Mouse (Mus musculus): ENCODE data around the gene Olfr1224-ps1.
"Not testable (repeated sequence)": the region's sequence is repeated elsewhere in the genome, so short reads cannot be mapped to it uniquely, and the experiment has no call there.

The Olfr1224-ps1 gene

GRCm38 (mm10) chr2:89163991-89164390, at the start of gene Olfr1224-ps1:
Gene Olfr1224-ps1 (minus strand): TSS chr2:89164091.
- DNase-seq (ENCODE audit: low spot score in 2 of 2): not testable (repeated sequence)

DNA sequence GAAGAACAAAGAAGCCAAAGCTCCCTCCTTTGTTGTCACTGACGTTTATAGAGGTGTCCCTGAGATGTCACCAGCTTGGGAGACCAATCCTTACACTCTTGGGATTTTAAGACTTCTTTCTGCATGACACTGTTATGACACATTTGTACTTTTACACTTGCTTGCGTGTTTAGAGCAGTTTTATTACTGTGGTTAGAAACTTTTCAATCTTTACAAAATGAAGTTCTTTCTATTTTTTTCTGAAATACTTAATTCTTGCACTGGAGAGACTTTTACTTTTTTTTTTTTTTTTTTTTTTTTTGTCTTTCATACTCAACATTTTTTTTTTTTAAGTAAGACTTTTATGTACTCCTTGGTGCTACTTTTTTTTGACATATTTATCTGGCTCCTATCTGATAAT, 36.1 kb upstream of the Olfr1224-ps1 start, which contains the start of gene Olfr1226:
Gene Olfr1226 (minus strand): TSS at position 101 of the 400 bp plus-strand sequence.
- no peak for DNase-seq (ENCODE audit: low spot score in 2 of 2)

- DNase-seq (ENCODE audit: low spot score in 2 of 2): no peak
Observed at GRCm38 (mm10) chr2:89196325-89196982, 32.6 kb upstream of the Olfr1224-ps1 start.

DNA sequence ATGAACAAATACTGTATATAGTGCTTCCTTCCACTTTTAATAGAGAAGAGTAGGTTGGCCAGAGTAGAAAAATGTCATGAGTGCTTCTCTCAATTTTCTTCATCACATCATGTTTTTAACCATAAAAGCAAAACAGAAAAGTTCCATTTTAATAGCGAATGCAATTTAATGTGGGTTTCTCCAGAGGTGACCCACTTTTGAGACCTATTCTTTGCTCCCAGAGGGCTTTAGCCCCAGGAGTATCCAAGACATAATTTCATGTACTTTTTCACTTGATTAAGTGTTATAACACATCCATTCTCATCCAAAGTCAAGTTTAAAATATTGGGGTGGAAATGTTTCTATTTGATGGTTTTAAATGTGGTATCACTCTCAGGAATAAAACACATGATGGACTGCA, 10.7 kb upstream of the Olfr1224-ps1 start, which contains the start of gene Olfr1225:
Gene Olfr1225 (minus strand): TSS at position 101 of the 400 bp plus-strand sequence.
- no peak for DNase-seq (ENCODE audit: low spot score in 2 of 2)

GRCm38 (mm10) chr2:89164711-89165110, 820 bp upstream of the Olfr1224-ps1 start:
- not testable (repeated sequence) for DNase-seq (ENCODE audit: low spot score in 2 of 2)

DNA sequence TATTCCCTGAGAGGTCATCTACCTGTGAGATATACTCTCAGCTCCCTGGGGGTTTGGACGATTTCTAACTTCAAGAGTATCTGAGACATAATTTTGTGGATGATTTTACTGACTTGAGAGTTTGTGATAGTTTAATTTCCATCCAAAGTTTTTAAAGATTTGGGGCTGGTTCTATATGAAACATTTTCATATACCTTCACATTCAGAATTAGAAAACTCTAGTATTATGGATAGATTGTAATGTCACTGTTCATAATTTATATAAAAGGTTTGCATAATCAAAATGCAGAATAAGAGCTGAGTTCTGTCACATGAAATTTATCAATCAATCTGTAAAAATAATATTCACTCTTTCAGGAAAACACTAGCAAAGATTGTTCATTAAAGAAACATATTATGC, 12.4 kb downstream of the Olfr1224-ps1 start, which contains the start of gene Olfr1223:
Gene Olfr1223 (minus strand): TSS at position 101 of the 400 bp plus-strand sequence.
- DNase-seq (ENCODE audit: low spot score in 2 of 2): no peak

DNA sequence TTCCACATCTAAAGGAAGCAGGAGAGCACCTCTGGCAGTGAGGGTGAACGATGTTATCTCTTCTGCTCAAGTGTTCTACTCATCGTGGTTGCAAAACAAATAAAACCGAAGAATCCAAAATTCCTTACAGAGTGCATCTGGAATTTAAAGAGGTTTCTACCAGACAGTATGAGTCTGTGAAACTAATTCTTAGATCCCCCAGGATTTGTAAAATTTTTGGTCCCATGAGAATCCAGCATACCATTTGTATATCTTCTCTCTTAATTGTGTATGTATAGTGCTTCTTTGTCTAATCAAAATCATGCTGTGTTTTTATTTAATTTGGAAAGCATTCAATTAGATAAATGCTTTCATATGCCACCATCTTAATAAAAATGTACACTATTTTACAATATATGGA, 30.9 kb downstream of the Olfr1224-ps1 start, which contains the start of gene Olfr1222:
Gene Olfr1222 (minus strand): TSS at position 101 of the 400 bp plus-strand sequence.
- no peak for DNase-seq (ENCODE audit: low spot score in 2 of 2)

DNA sequence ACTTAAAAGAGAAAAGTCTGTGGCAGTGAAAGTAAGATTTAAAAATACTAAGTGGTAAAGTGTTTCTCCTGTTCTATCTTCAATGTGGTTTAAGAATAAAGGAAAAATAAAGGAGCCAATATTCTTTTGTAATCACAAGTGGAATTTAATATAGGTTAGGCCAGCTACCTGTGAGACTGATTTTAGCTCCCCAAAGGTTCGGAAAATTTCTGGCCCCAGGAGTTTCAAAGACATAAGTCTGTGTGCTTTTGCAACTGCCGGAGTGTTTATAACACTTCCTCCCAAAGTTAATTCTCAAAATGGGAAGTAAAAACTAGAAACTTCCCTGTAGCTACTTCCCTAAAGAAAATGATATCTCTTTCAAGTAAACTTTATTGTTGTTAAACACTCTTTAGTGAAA, 46.7 kb downstream of the Olfr1224-ps1 start, which contains the start of gene Olfr1221:
Gene Olfr1221 (minus strand): TSS at position 101 of the 400 bp plus-strand sequence.
- no peak for DNase-seq (ENCODE audit: low spot score in 2 of 2)

DNA sequence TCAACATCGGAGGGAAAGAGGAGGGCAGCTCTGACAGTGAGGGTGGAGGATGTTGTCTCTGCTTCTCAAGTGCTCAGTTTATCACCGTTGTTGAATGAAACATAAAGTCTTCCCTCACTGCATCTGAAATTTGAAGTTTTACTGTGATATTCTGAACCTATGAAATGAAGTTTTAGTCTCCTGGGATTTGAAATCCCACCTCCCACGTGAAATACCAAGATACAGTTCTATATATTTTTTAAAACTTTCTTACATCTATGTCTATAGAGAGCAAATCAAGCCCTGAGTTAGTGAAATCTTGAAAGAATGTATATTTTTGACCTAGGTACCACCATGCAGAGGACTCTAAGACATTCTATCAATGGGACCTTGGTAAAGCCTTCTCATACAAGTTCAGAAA, 57.2 kb downstream of the Olfr1224-ps1 start, which contains the start of gene Olfr1220:
Gene Olfr1220 (minus strand): TSS at position 101 of the 400 bp plus-strand sequence.
- no peak for DNase-seq (ENCODE audit: low spot score in 2 of 2)

GRCm38 (mm10) chr2:89105651-89106050, 58.2 kb downstream of the Olfr1224-ps1 start:
- DNase-seq (ENCODE audit: low spot score in 2 of 2): no peak
